Mouse (Mus musculus) hindbrain, embryonic 16.5 days (tissue): ENCODE measurements at regions not wholly inside any gene's neighbourhood (a gene's known extent, or its start where the extent isn't known, plus 50 kb on each side); places are given as distances from the start of the nearest gene placed in this dataset.

Source experiments
- ATAC-seq: fragments of 200-750 bp; cut with Nextera tagmentation; 2 replicates; pipeline ENCODE4 v1.8.0; 2017; ENCODE audit warnings: moderate TSS enrichment, moderate library complexity
- H3K27ac ChIP-seq: fragments of 300-500 bp; sonication (generic); 2 replicates; pipeline ENCODE4 v1.5.1; 2014; ENCODE audit warnings: low read depth, mild to moderate bottlenecking, control low read depth, low read length, moderate library complexity
- H3K27me3 ChIP-seq: fragments of 300-500 bp; sonication (generic); replicated peaks from 2 replicates; pipeline ENCODE4 v1.6.1; 2014; ENCODE audit warnings: low read length; ENCODE audit not compliant: control insufficient read depth, insufficient read depth
- H3K36me3 ChIP-seq: fragments of 300-500 bp; sonication (generic); 2 replicates; pipeline ENCODE4 v1.6.1; 2014; ENCODE audit warnings: mild to moderate bottlenecking, low read length, moderate library complexity, mixed read lengths; ENCODE audit not compliant: control insufficient read depth, insufficient read depth
- H3K4me1 ChIP-seq: fragments of 300-500 bp; sonication (generic); 2 replicates; pipeline ENCODE4 v1.6.1; 2014; ENCODE audit warnings: low read depth, low read length; ENCODE audit not compliant: control insufficient read depth, insufficient read depth
- H3K4me2 ChIP-seq: fragments of 300-500 bp; sonication (generic); 2 replicates; pipeline ENCODE4 v1.6.1; 2014; ENCODE audit warnings: mild to moderate bottlenecking, low read length, control low read depth, moderate library complexity
- H3K4me3 ChIP-seq: fragments of 300-500 bp; sonication (generic); 2 replicates; pipeline ENCODE4 v1.5.1; 2014; ENCODE audit warnings: mild to moderate bottlenecking, low read length, control low read depth, moderate library complexity
- H3K9ac ChIP-seq: fragments of 300-500 bp; sonication (generic); 2 replicates; pipeline ENCODE4 v1.6.1; 2014; ENCODE audit warnings: low read depth, mild to moderate bottlenecking, control low read depth, low read length, moderate library complexity
- H3K9me3 ChIP-seq: fragments of 300-500 bp; sonication (generic); 2 replicates; pipeline ENCODE4 v1.6.1; 2014; ENCODE audit warnings: mild to moderate bottlenecking, low read length, moderate library complexity; ENCODE audit not compliant: control insufficient read depth
- WGBS: fragments of 180-500 bp; shearing (Covaris S2); extraction: QIAGEN DNeasy Blood & Tissue Kit; methylation state at CpG from one replicate; pipeline ENCODE4 v1.1.7; 2014; 5-methylcytosine and 5-hydroxymethylcytosine counted together

GRCm38 (mm10) chr6:99884054-99884453 is 157.9 kb upstream of the Prok2 start:
- H3K4me3 ChIP-seq = no peak overlapping the region
- ATAC-seq = no peak
- WGBS = 73% methylated on average over 3 of the region's 3 CpGs
- H3K27ac ChIP-seq = no peak overlapping the region
- H3K9me3 ChIP-seq = no peaks in the 10 kb centered on the region
- H3K36me3 ChIP-seq = no peaks in the 10 kb centered on the region
- H3K27me3 ChIP-seq = peaks cover 4% of the 10 kb centered on the region
- no peak overlapping the region for H3K4me2 ChIP-seq
- no peaks in the 10 kb centered on the region; the same call in 1 of the 2 replicates for H3K4me1 ChIP-seq
- no peak overlapping the region for H3K9ac ChIP-seq

GRCm38 (mm10) chr6:99881606-99882005 is 155.4 kb upstream of the Prok2 start:
- Histone ChIP-seq H3K9ac (no peak overlapping the region), H3K4me3 (no peak overlapping the region), H3K36me3 (no peaks in the 10 kb centered on the region), H3K4me1 (no peaks in the 10 kb centered on the region; the same call in 1 of the 2 replicates), H3K27ac (no peak overlapping the region), H3K4me2 (no peak overlapping the region), H3K27me3 (peaks cover 2% of the 10 kb centered on the region), H3K9me3 (no peaks in the 10 kb centered on the region)
- 35% methylated on average over 4 of the region's 4 CpGs for WGBS
- no peak for ATAC-seq

DNA sequence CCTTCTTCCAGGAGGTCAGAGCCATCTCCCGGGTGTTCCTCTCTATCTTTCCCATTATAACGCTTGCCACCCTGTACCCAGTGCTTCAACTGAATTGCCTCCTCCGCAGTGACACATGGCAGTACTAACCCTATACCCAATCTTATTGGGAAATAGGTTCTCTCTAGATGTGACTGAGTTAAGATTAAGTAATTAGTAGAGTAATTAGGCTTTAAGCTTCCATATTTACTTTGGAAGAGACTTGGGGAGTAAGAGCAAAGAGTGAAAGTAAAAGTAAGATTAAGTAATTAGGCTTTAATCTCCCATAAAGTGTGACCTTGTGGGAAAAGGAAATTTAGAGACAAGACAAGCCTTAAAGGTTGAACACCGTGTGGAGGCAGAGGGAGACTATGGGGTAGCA is 148.7 kb upstream of the Prok2 start:
- Histone ChIP-seq H3K9me3 (no peaks in the 10 kb centered on the region), H3K27me3 (peaks cover 2% of the 10 kb centered on the region; the same call in 1 of the 2 replicates), H3K9ac (no peak overlapping the region), H3K27ac (no peak overlapping the region), H3K36me3 (no peaks in the 10 kb centered on the region), H3K4me1 (no peaks in the 10 kb centered on the region), H3K4me3 (no peak overlapping the region), H3K4me2 (no peak overlapping the region)
- WGBS = 85% methylated on average over 4 of the region's 4 CpGs
- ATAC-seq = no peak

DNA sequence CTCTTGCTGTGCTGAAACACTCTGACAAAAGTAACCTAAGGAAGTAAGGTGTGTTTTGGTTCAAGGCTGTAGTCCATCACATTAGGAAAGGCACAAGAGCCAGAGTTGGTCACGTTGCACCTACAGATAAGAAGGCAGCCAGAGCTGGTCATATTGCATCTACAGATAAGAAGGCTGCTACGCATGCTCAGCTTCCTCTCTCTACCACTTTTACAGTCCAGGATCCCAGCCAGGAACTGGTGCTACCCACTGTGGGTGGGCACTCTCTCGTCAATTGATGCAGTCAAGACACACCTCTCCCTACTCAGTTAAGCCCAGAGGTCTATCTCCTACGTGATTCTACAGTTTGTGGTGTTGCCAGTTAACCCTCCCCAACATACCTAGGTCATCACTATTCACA is 147.8 kb upstream of the Prok2 start:
- H3K27ac ChIP-seq = no peak overlapping the region
- no peaks in the 10 kb centered on the region for H3K9me3 ChIP-seq
- no peak overlapping the region for H3K9ac ChIP-seq
- WGBS = 85% methylated on average over 4 of the region's 4 CpGs
- no peaks in the 10 kb centered on the region for H3K36me3 ChIP-seq
- H3K27me3 ChIP-seq = peaks cover 2% of the 10 kb centered on the region; the same call in 1 of the 2 replicates
- no peak overlapping the region for H3K4me3 ChIP-seq
- no peaks in the 10 kb centered on the region for H3K4me1 ChIP-seq
- no peak overlapping the region for H3K4me2 ChIP-seq
- ATAC-seq = no peak

GRCm38 (mm10) chr6:99866061-99866460 is 139.9 kb upstream of the Prok2 start:
- H3K9me3 ChIP-seq = no peaks in the 10 kb centered on the region
- H3K27ac ChIP-seq = no peak overlapping the region
- 79% methylated on average over 9 of the region's 9 CpGs for WGBS
- no peaks in the 10 kb centered on the region; the same call in 1 of the 2 replicates for H3K27me3 ChIP-seq
- ATAC-seq = no peak
- no peak overlapping the region for H3K4me3 ChIP-seq
- H3K4me1 ChIP-seq = peaks cover 13% of the 10 kb centered on the region
- no peaks in the 10 kb centered on the region for H3K36me3 ChIP-seq
- no peak overlapping the region for H3K4me2 ChIP-seq
- H3K9ac ChIP-seq = no peak overlapping the region

GRCm38 (mm10) chr6:99864949-99865348 is 138.8 kb upstream of the Prok2 start:
- peak; percentile 81 for ATAC-seq
- Histone ChIP-seq H3K9me3 (no peaks in the 10 kb centered on the region), H3K27me3 (no peaks in the 10 kb centered on the region; the same call in 1 of the 2 replicates), H3K4me1 (peaks cover 13% of the 10 kb centered on the region), H3K36me3 (no peaks in the 10 kb centered on the region), H3K9ac (no peak overlapping the region; the same call in 1 of the 2 replicates), H3K4me3 (no peak overlapping the region), H3K27ac (no peak overlapping the region), H3K4me2 (no peak overlapping the region)
- WGBS = 59% methylated on average over 3 of the region's 3 CpGs

GRCm38 (mm10) chr6:99863418-99863817 is 137.2 kb upstream of the Prok2 start:
- no peak overlapping the region for H3K4me3 ChIP-seq
- peaks cover 13% of the 10 kb centered on the region for H3K4me1 ChIP-seq
- no peaks in the 10 kb centered on the region for H3K36me3 ChIP-seq
- H3K27ac ChIP-seq = no peak overlapping the region
- H3K4me2 ChIP-seq = no peak overlapping the region
- peak; percentile 49 for ATAC-seq
- 39% methylated on average over 9 of the region's 9 CpGs for WGBS
- no peaks in the 10 kb centered on the region; the same call in 1 of the 2 replicates for H3K27me3 ChIP-seq
- H3K9ac ChIP-seq = no peak overlapping the region
- no peaks in the 10 kb centered on the region for H3K9me3 ChIP-seq

DNA sequence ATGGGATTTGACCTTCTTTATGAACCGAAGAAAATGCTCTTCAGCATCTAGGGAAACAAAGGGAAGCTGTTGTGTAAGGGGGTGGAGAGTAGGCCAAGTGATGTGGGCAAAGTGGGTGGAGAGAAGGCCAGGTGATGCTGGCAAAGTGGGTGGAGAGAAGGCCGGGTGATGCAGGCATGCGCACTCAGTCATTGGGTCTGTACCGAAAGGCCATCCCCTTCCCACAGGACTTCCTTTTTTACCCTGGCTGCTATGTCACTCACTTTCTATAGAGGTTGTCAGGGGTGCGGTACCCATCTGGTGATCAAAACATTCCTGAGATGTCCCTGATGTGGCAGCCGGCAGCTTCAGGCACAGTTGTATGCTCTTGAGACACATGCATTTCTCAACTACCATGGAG is 131.2 kb upstream of the Prok2 start:
- 79% methylated on average over 6 of the region's 6 CpGs for WGBS
- H3K4me1 ChIP-seq = no peaks in the 10 kb centered on the region
- ATAC-seq = no peak

DNA sequence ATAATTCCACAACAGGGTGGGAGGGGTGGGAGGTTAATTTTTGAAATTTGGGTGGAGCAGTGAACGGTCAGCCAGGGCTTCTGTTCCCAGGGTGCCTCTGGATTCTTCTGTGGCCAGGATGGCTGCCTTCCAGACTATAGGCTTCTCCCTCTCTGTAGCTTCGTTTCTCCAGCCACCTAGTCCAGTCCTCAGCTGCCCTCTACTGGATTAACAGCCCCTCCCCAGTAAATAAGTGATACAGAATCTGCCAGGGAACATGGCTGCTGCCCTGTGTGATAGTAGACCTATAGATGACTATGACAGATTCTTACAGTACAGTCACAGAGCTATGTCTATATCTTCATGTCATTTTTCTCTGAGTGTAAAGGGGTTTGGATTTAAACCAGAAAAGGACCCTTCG is 127.5 kb upstream of the Prok2 start:
- Histone ChIP-seq H3K36me3 (no peaks in the 10 kb centered on the region), H3K4me3 (no peak overlapping the region), H3K9ac (no peak overlapping the region), H3K4me2 (no peak overlapping the region), H3K27ac (no peak overlapping the region), H3K9me3 (no peaks in the 10 kb centered on the region), H3K27me3 (no peaks in the 10 kb centered on the region; the same call in 1 of the 2 replicates), H3K4me1 (no peaks in the 10 kb centered on the region)
- WGBS = 33% methylated on average over 3 of the region's 3 CpGs
- peak; percentile 40; the same call in 1 of the 2 replicates for ATAC-seq

More for the DNA sequence above, 131.2 kb upstream of the Prok2 start:
- Histone ChIP-seq H3K9me3 (no peaks in the 10 kb centered on the region), H3K4me2 (no peak overlapping the region), H3K9ac (no peak overlapping the region), H3K27me3 (no peaks in the 10 kb centered on the region), H3K36me3 (no peaks in the 10 kb centered on the region), H3K4me3 (no peak overlapping the region), H3K27ac (no peak overlapping the region)

- no peak overlapping the region for H3K27ac ChIP-seq
- H3K9ac ChIP-seq = no peak overlapping the region
- ATAC-seq = no peak
- H3K4me1 ChIP-seq = no peaks in the 10 kb centered on the region
- no peaks in the 10 kb centered on the region; the same call in 1 of the 2 replicates for H3K27me3 ChIP-seq
- H3K4me2 ChIP-seq = no peak overlapping the region
- 83% methylated on average over 1 of the region's 1 CpGs for WGBS
- no peaks in the 10 kb centered on the region for H3K9me3 ChIP-seq
- H3K4me3 ChIP-seq = no peak overlapping the region
- H3K36me3 ChIP-seq = no peaks in the 10 kb centered on the region
Observed at GRCm38 (mm10) chr6:99850706-99851105, 124.5 kb upstream of the Prok2 start.
